Mouse (Mus musculus) bone marrow, adult 2 months (tissue): ENCODE measurements around the gene Narf.

Source experiments
- CTCF ChIP-seq: fragments of 200-500 bp; IDR thresholded peaks from 2 replicates; pipeline ENCODE4 v1.5.1; 2011; ENCODE audit warnings: low read length, control low read depth; ENCODE audit not compliant: control insufficient read depth, insufficient read depth
- POLR2A ChIP-seq: fragments of 200-500 bp; IDR thresholded peaks from 2 replicates; pipeline ENCODE4 v1.6.1; 2011; ENCODE audit warnings: low read depth, mild to moderate bottlenecking, control low read depth, low read length, borderline replicate concordance; ENCODE audit not compliant: control insufficient read depth

GRCm38 (mm10) chr11:121232706-121233105 lies 4.3 kb upstream of the Narf start:
- no peak for TF ChIP-seq POLR2A
- no peak for TF ChIP-seq CTCF
